Mouse (Mus musculus): ENCODE results near the gene Tmem104. TPM values are rescaled to one million over a fixed set of nuclear protein-coding genes. Genes with fewer than 3 reads are reported as not detected.

Tmem104 gene
- polyA plus RNA-seq, 1 experiment, result not detected

DNA sequence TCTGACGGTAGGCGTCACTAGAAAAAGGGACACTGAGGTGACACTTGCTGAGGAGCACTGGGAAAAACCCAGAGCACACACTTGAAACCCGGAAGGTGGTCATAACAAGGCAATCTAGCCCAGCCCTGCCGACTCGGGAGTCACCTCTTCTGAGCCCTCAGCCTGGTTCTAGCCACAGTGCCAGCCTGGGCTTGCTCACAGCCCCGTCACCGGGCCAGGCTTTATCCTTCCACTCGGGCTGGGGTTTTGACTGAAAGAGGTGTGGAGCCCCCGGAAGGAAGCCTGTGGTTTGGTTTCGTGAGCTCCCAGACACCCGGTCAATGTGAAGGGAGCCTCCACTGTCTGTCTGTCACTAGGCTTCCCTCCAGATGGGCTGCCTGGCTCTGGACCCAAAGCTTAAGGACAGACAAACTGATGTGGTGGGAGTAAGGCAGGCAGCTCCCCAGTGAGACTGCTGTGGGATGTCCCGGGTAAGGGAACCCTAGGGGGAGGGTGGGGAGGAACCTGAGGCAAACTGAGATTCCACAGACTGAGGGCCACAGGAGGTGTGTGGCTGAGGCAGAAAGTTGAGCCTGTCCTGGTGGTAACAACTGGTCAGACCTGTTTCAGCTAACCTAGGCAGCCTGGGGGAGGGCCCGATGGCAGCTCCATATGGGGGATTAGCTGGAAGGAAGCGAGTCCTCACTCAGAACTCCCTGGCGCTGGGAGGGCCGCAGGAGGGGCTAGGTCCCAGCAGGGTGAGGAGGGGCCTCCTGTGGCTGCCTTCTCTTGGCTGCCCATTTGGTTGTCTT, 13.5 kb upstream of the Tmem104 start:
- TF ChIP-seq CTCF (IDR thresholded peaks at IDR 0.05; ENCODE audit: insufficient read depth, low read depth, low read length) (no peak), POLR2A (IDR thresholded peaks at IDR 0.05; ENCODE audit: insufficient read depth, low read depth, low read length) (no peak)
- Histone ChIP-seq H3K4me3 (ENCODE audit: insufficient read depth, low read depth, low read length) (no peak overlapping the region), H3K4me1 (ENCODE audit: control insufficient read depth, insufficient read depth, low read length) (peaks cover 27% of the 10 kb centered on the region), H3K27ac (ENCODE audit: insufficient read depth, low read depth, low read length) (no peak overlapping the region)
- 41% methylated on average over 16 of the region's 16 CpGs for WGBS

- no peak overlapping the region for H3K4me3 ChIP-seq (ENCODE audit: insufficient read depth, low read depth, low read length)
- WGBS, result 71% methylated on average over 24 of the region's 24 CpGs
- no peak for TF ChIP-seq POLR2A (IDR thresholded peaks at IDR 0.05; ENCODE audit: insufficient read depth, low read depth, low read length)
- no peak for TF ChIP-seq CTCF (IDR thresholded peaks at IDR 0.05; ENCODE audit: insufficient read depth, low read depth, low read length)
- H3K4me1 ChIP-seq (ENCODE audit: control insufficient read depth, insufficient read depth, low read length), result peaks cover 31% of the 10 kb centered on the region
- no peak overlapping the region for H3K27ac ChIP-seq (ENCODE audit: insufficient read depth, low read depth, low read length)
These were observed 10.7 kb upstream of the Tmem104 start for GRCm38 (mm10) chr11:115176399-115177190.

- TF ChIP-seq POLR2A (IDR thresholded peaks at IDR 0.05; ENCODE audit: insufficient read depth, low read depth, low read length), result no peak
- TF ChIP-seq CTCF (IDR thresholded peaks at IDR 0.05; ENCODE audit: insufficient read depth, low read depth, low read length), result no peak
- WGBS, result 58% methylated on average over 10 of the region's 10 CpGs
- no peak overlapping the region for H3K27ac ChIP-seq (ENCODE audit: insufficient read depth, low read depth, low read length)
- no peak overlapping the region for H3K4me3 ChIP-seq (ENCODE audit: insufficient read depth, low read depth, low read length)
- peaks cover 27% of the 10 kb centered on the region for H3K4me1 ChIP-seq (ENCODE audit: control insufficient read depth, insufficient read depth, low read length)
These were observed 9.6 kb upstream of the Tmem104 start for GRCm38 (mm10) chr11:115177559-115178195.

GRCm38 (mm10) chr11:115178766-115179165, 8.5 kb upstream of the Tmem104 start:
- peaks cover 22% of the 10 kb centered on the region for H3K4me1 ChIP-seq (ENCODE audit: control insufficient read depth, insufficient read depth, low read length)
- no peak overlapping the region for H3K4me3 ChIP-seq (ENCODE audit: insufficient read depth, low read depth, low read length)
- WGBS, result 57% methylated on average over 2 of the region's 2 CpGs
- TF ChIP-seq POLR2A (IDR thresholded peaks at IDR 0.05; ENCODE audit: insufficient read depth, low read depth, low read length) (no peak), CTCF (IDR thresholded peaks at IDR 0.05; ENCODE audit: insufficient read depth, low read depth, low read length) (no peak)
- 0 out of 2 replicates have a peak overlapping the region, but pooled peaks have one; percentile 8 for H3K27ac ChIP-seq (ENCODE audit: insufficient read depth, low read depth, low read length)

DNA sequence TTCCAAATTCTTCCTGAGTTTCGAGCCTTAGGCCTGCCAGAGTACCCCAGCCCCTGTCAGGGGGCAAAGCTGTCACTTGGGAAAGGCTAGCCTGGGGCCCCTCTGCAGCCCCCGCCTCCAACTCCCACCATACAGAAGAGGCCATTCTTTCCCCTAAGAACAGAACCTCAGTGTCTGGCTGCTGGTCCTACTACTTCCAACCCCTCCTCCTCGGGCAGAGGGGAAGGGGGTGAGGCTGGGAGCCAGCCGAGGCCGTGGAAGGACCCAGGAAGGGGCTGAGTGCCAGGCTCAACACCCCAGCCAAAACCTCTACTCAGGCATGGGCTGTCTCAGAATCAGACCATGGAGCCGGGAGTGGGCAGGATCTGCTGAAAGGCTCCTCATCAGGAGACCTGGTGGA, 8.1 kb upstream of the Tmem104 start:
- H3K4me1 ChIP-seq (ENCODE audit: control insufficient read depth, insufficient read depth, low read length), result peaks cover 19% of the 10 kb centered on the region
- H3K4me3 ChIP-seq (ENCODE audit: insufficient read depth, low read depth, low read length), result no peak overlapping the region
- H3K27ac ChIP-seq (ENCODE audit: insufficient read depth, low read depth, low read length), result no peak overlapping the region
- 41% methylated on average over 6 of the region's 6 CpGs for WGBS
- TF ChIP-seq POLR2A (IDR thresholded peaks at IDR 0.05; ENCODE audit: insufficient read depth, low read depth, low read length) (no peak), CTCF (IDR thresholded peaks at IDR 0.05; ENCODE audit: insufficient read depth, low read depth, low read length) (no peak)

DNA sequence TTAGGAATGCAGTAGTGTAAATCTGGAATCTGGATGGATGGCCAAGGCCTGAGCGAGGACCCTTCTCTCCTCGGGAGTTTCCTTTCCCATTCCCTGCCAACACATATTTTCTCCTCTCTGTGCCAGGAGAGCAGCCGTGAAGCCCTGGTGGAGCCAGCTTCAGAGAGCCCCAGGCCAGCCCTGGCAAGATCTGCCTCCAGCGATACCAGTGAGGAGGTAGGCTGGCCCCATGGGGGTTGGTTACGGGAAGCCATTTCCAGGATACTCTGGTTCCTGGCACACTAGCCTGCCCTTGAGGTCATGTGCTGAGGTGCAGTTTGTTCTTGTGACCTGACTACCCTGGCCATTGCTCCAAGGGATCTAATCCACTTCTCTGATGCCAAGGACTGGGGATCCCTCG, 7.4 kb upstream of the Tmem104 start:
- peaks cover 16% of the 10 kb centered on the region for H3K4me1 ChIP-seq (ENCODE audit: control insufficient read depth, insufficient read depth, low read length)
- WGBS, result 53% methylated on average over 6 of the region's 6 CpGs
- no peak overlapping the region for H3K27ac ChIP-seq (ENCODE audit: insufficient read depth, low read depth, low read length)
- no peak overlapping the region for H3K4me3 ChIP-seq (ENCODE audit: insufficient read depth, low read depth, low read length)
- TF ChIP-seq CTCF (IDR thresholded peaks at IDR 0.05; ENCODE audit: insufficient read depth, low read depth, low read length) (no peak), POLR2A (IDR thresholded peaks at IDR 0.05; ENCODE audit: insufficient read depth, low read depth, low read length) (no peak)

DNA sequence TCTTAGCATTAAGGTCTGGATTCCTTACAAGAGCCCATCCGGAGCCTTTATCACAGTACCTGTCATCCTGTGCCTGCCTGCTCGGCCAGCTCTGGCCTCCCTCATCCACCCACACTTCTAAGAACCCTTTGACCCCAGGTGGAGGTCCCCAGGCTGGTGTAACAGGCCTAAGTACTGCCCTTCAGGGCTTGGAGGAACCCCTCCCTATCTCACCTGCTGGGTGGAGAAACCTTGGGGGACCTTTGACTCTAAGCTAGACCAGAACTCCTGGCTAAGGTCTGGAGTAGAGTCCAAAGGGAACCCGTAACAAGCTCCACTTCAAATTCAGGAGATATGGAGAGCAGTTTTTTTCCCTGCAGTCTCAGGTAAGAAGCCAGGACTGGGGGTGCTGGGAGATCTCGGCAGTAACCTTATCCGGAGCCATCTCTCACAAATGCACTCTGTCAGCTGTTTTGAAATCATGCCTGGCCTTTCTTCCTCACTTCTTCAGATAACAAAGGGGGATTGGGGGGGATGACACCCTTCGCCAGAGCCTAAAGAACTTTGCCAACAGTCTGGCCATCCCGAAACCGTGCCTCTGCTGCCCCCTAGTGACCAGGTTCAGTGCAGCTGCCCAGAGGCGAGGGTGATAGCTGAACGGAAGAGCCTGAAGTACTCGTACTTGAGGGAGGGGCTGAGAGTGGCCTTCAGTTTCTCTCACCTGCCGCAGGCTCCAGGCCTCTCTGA, 5.2 kb upstream of the Tmem104 start:
- Histone ChIP-seq H3K4me1 (ENCODE audit: control insufficient read depth, insufficient read depth, low read length) (peaks cover 16% of the 10 kb centered on the region), H3K27ac (ENCODE audit: insufficient read depth, low read depth, low read length) (no peak overlapping the region), H3K4me3 (ENCODE audit: insufficient read depth, low read depth, low read length) (no peak overlapping the region)
- TF ChIP-seq POLR2A (IDR thresholded peaks at IDR 0.05; ENCODE audit: insufficient read depth, low read depth, low read length), result no peak
- TF ChIP-seq CTCF (IDR thresholded peaks at IDR 0.05; ENCODE audit: insufficient read depth, low read depth, low read length), result peak; percentile 89
- whole genome bisulfite sequencing, result 27% methylated on average over 12 of the region's 12 CpGs

DNA sequence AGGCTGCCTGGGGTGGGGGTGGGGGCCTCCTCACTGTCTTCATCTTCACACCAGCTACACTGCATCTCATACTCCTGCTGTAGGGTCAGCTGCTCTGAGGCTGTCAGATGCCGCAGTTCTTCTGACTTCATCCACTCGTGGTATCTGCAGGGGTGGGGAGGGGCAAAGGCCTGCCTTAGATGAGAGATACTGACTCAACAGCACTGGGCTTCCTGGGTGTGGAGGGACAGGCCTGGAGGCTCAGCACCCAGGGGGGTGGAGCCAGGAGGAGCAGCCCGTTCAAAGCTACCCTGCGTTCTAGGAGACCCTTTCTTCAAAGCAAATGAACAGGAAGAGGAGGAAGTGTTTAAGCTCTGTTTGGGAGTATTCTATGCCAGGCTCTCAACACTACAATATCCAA, 2.3 kb upstream of the Tmem104 start:
- peaks cover 14% of the 10 kb centered on the region for H3K4me1 ChIP-seq (ENCODE audit: control insufficient read depth, insufficient read depth, low read length)
- WGBS, result 45% methylated on average over 4 of the region's 4 CpGs
- no peak overlapping the region for H3K27ac ChIP-seq (ENCODE audit: insufficient read depth, low read depth, low read length)
- no peak for TF ChIP-seq POLR2A (IDR thresholded peaks at IDR 0.05; ENCODE audit: insufficient read depth, low read depth, low read length)
- no peak for TF ChIP-seq CTCF (IDR thresholded peaks at IDR 0.05; ENCODE audit: insufficient read depth, low read depth, low read length)
- H3K4me3 ChIP-seq (ENCODE audit: insufficient read depth, low read depth, low read length), result no peak overlapping the region
